Mouse (Mus musculus) right cerebral cortex, postnatal 36 days (tissue): ENCODE measurements around the gene Btbd35f24.
"Not testable (repeated sequence)": the region's sequence is repeated elsewhere in the genome, so short reads cannot be mapped to it uniquely, and the experiment has no call there.

Experiments
- DNase-seq, 2 experiments: peaks; one replicate each; pipeline ENCODE4 v3.0.0; 2022; ENCODE audit warnings: low spot score in 2 of 2, mixed read lengths in 1 of 2

The Btbd35f24 gene

GRCm38 (mm10) chrX:3195727-3196126, at the start of gene Btbd35f24:
Gene Btbd35f24, minus strand, starts transcription at chrX:3195827.
- not testable (repeated sequence) for DNase-seq
